In the genomic region with DNA sequence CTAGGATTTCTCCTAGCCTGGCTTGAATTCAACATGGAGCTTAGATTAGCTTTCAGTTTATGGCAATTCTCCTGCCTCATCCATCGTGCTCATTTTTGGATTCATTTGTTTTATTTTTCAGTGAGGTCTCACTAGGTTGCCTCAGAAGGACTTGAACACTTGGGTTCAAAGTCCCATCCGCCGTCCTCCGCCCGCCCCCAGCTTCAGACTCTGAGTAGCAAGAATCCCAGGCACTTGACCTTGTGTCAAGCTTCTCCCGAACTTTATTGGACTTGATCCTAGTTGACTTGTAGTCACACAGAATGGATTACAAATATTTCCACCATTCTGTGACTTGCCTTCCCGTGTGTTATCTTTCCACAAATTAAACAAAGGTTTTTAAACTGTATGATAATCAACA, we compare ENCODE assay signal across 20 mouse cellular contexts. TPM values are rescaled to one million over a fixed set of nuclear protein-coding genes. Genes with fewer than 3 reads are reported as not detected.
A peak's percentile ranks its signal among the peaks of the same experiment; 100 is the strongest.
DNase-seq lines count a peak whose midpoint lies in the region; ATAC-seq and TF ChIP-seq lines count a peak whose summit lies in the region.
"Had no signal": no experiment of that assay in that cellular context is flagged by ENCODE, and none has a peak within 500 bp of the region (broad histone marks: within the 10 kb centered on the region; RNA-seq: fewer than 3 reads in every experiment).

No protein-coding gene starts in this region.

- ATAC-seq in kidney, embryonic 14.5 days (ENCODE audit: low FRiP score, low TSS enrichment): no peak
- ATAC-seq: forebrain, embryonic 13.5 days; forebrain, embryonic 16.5 days; Patski had no signal

- peak; percentile 36 for DNase-seq in heart, adult 11 months
- no peak for DNase-seq in heart, adult 2 months
- peak; percentile 87 for DNase-seq in kidney, adult 2 months
- peak; percentile 42 for DNase-seq in kidney, postnatal 14 days
- DNase-seq in frontal cortex, postnatal 25 days (ENCODE audit: low spot score in 2 of 2): no peak
- DNase-seq in gastrocnemius, adult 18-20 months (ENCODE audit: low spot score): no peak
- DNase-seq: adrenal gland, postnatal 10 days; adrenal gland, postnatal 36 days; cerebellum, adult 18-20 months; cerebellum, adult 9-10 months; cerebellum, postnatal 14 days; gastrocnemius, postnatal 25 days had no signal

- H3K27ac ChIP-seq in heart, adult 2 months: no peak overlapping the region
- no peak overlapping the region for H3K27ac ChIP-seq in kidney, adult 2 months (ENCODE audit: insufficient read depth, low read depth, low read length)
- H3K27ac ChIP-seq in kidney, embryonic 14.5 days (ENCODE audit: low read depth, low read length): no peak overlapping the region
- H3K27ac ChIP-seq: forebrain, embryonic 10.5 days; forebrain, embryonic 13.5 days; hindbrain, embryonic 12.5 days; hindbrain, embryonic 15.5 days had no signal

- no peak for TF ChIP-seq POLR2A in heart, adult 2 months (IDR thresholded peaks at IDR 0.05; ENCODE audit: insufficient read depth, low read depth, low read length)
- TF ChIP-seq POLR2A in kidney, adult 2 months (IDR thresholded peaks at IDR 0.05; ENCODE audit: low read depth, low read length): no peak

- no peak for TF ChIP-seq EP300 in heart, adult 2 months (IDR thresholded peaks at IDR 0.05; ENCODE audit: insufficient read depth, low read depth, low read length)

- no peaks in the 10 kb centered on the region for H3K4me1 ChIP-seq in heart, adult 2 months (ENCODE audit: control insufficient read depth, insufficient read depth, low read length)
- no peaks in the 10 kb centered on the region for H3K4me1 ChIP-seq in kidney, adult 2 months (ENCODE audit: control insufficient read depth, insufficient read depth, low read length)
- H3K4me1 ChIP-seq in kidney, embryonic 14.5 days (ENCODE audit: control insufficient read depth, insufficient read depth, low read length): no peaks in the 10 kb centered on the region
- H3K4me1 ChIP-seq: forebrain, embryonic 10.5 days; forebrain, embryonic 13.5 days; hindbrain, embryonic 12.5 days; hindbrain, embryonic 15.5 days had no signal

- H3K27me3 ChIP-seq in heart, adult 2 months (ENCODE audit: control insufficient read depth, insufficient read depth, low read length): no peaks in the 10 kb centered on the region
- no peaks in the 10 kb centered on the region for H3K27me3 ChIP-seq in kidney, adult 2 months (replicated peaks; ENCODE audit: control insufficient read depth, insufficient read depth, low read length)
- H3K27me3 ChIP-seq in kidney, embryonic 14.5 days (ENCODE audit: control insufficient read depth, insufficient read depth, low read length): no peaks in the 10 kb centered on the region
- H3K27me3 ChIP-seq: forebrain, embryonic 13.5 days; hindbrain, embryonic 12.5 days; hindbrain, embryonic 15.5 days had no signal

- intact Hi-C loops in heart, adult 2 months (cut with DNase I): no loop called here

- no peak for TF ChIP-seq CTCF in heart, adult 2 months (IDR thresholded peaks at IDR 0.05)
- no peak for TF ChIP-seq CTCF in kidney, adult 2 months (conservative IDR thresholded peaks at IDR 0.05; ENCODE audit: insufficient read depth, insufficient read length, low read depth, low read length)

- H3K4me3 ChIP-seq in heart, adult 2 months: no peak overlapping the region
- no peak overlapping the region for H3K4me3 ChIP-seq in kidney, adult 2 months (ENCODE audit: insufficient read depth, low read depth, low read length)
- no peak overlapping the region for H3K4me3 ChIP-seq in kidney, embryonic 14.5 days (ENCODE audit: low read length)
- H3K4me3 ChIP-seq: forebrain, embryonic 10.5 days; forebrain, embryonic 13.5 days; hindbrain, embryonic 12.5 days; hindbrain, embryonic 15.5 days had no signal

- H3K79me2 ChIP-seq in heart, adult 2 months (replicated peaks; ENCODE audit: control insufficient read depth, insufficient read depth, low read length): no peaks in the 10 kb centered on the region

- H3K36me3 ChIP-seq in heart, adult 2 months (ENCODE audit: control insufficient read depth, insufficient read depth, low read length): no peaks in the 10 kb centered on the region
- H3K36me3 ChIP-seq in kidney, adult 2 months (ENCODE audit: control insufficient read depth, insufficient read depth, low read length): no peaks in the 10 kb centered on the region
- no peaks in the 10 kb centered on the region for H3K36me3 ChIP-seq in kidney, embryonic 14.5 days (ENCODE audit: control insufficient read depth, insufficient read depth, low read length)
- H3K36me3 ChIP-seq: forebrain, embryonic 10.5 days; hindbrain, embryonic 12.5 days; hindbrain, embryonic 15.5 days had no signal

- 68% methylated on average over 7 of the region's 7 CpGs for WGBS in heart, adult 2 months
- WGBS in kidney, adult 2 months: 32% methylated on average over 7 of the region's 7 CpGs
- WGBS in kidney, embryonic 14.5 days: 80% methylated on average over 7 of the region's 7 CpGs

- H3K9ac ChIP-seq in heart, adult 2 months (ENCODE audit: low read depth, low read length): no peak overlapping the region
- H3K9ac ChIP-seq in kidney, embryonic 14.5 days (ENCODE audit: low read depth, low read length): no peak overlapping the region
- H3K9ac ChIP-seq: forebrain, embryonic 13.5 days; hindbrain, embryonic 12.5 days; hindbrain, embryonic 15.5 days had no signal

- H3K4me2 ChIP-seq in kidney, embryonic 14.5 days (replicated peaks; ENCODE audit: low read depth, low read length): no peak overlapping the region
- H3K4me2 ChIP-seq: forebrain, embryonic 13.5 days; heart, embryonic 11.5 days; hindbrain, embryonic 12.5 days; hindbrain, embryonic 15.5 days had no signal

- H3K9me3 ChIP-seq in kidney, embryonic 14.5 days (ENCODE audit: control insufficient read depth, low read length): no peaks in the 10 kb centered on the region
- H3K9me3 ChIP-seq: forebrain, embryonic 10.5 days; forebrain, embryonic 13.5 days; hindbrain, embryonic 12.5 days had no signal

RNA-seq across cellular contexts. Expression of a gene that starts 49.2 kb away (rescaled TPM):
- 10 to 100 TPM; 28.9 to 29.8 TPM for total RNA-seq in heart, adult 2 months (2021)
- 9.0 and 21.2 TPM in 2 replicates for polyA plus RNA-seq in heart, adult 2 months (2012; rRNA removed)
- polyA plus RNA-seq in kidney, adult 2 months (2012; rRNA removed): 7.2 and 11.1 TPM in 2 replicates
- polyA plus RNA-seq in kidney, embryonic 14.5 days (2014; fragmentation: Nextera tagmentation; extraction: Ambion mirVana): 40.0 and 41.6 TPM in 2 replicates
- total RNA-seq in gastrocnemius, adult 18-20 months (2021): 10 to 100 TPM; 23.4 to 24.5 TPM

Comparison
In these comparisons a context has a peak if more than half of its experiments do, and no peak if none do; other contexts are left out.
1. DNase-seq: peak in heart, adult 11 months (single experiment), kidney, adult 2 months (single experiment) and kidney, postnatal 14 days (single experiment); none in heart, adult 2 months (0 of 2), frontal cortex, postnatal 25 days (0 of 2) and gastrocnemius, adult 18-20 months (single experiment).